Mouse (Mus musculus) liver, embryonic 14.5 days (tissue): ENCODE data around the gene Slc26a5.

ENCODE experiments used
- CTCF ChIP-seq: IDR thresholded peaks from 2 replicates; pipeline ENCODE4 v1.5.1; 2016; ENCODE audit warnings: antibody characterized with exemption, low read depth, control low read depth
- EP300 ChIP-seq: IDR thresholded peaks from 2 replicates; pipeline ENCODE4 v1.6.1; 2016; ENCODE audit warnings: antibody characterized with exemption, low read depth

DNA sequence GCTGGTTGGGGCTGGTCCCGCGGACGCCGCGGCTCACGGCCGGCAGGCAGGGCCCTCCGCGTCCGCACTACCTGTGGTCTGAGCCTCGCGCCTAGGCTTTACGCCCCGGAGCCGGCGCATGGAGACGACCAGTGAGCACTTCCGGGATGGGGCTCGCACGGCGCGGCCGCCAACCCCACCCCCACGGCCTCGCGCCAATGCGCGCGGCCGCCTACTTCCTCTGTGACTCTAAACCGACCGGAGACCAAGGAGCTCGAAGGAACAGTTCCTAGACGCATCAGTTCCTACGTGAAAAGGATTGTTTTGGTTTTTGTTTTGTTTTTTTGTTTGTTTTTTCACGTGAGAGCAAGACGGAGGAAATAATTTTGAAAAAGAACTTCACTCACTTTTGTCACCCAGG, 80.4 kb downstream of the Slc26a5 start, which contains the start of the genes Dnajc2 and Psmc2:
- no peak for TF ChIP-seq CTCF
- TF ChIP-seq EP300 = no peak
